Mouse (Mus musculus): ENCODE data around the gene Csrnp2. TPM values are rescaled to one million over a fixed set of nuclear protein-coding genes. Genes with fewer than 3 reads are reported as not detected.
"Not testable (repeated sequence)": the region's sequence is repeated elsewhere in the genome, so short reads cannot be mapped to it uniquely, and the experiment has no call there.

Csrnp2 gene
- polyA plus RNA-seq (2016; fragmentation: Nextera tagmentation; extraction: Ambion mirVana), result 20.9 and 26.2 TPM in 2 replicates

GRCm38 (mm10) chr15:100495102-100495501 lies at the start of gene Csrnp2:
TSS of gene Csrnp2 (minus strand) at chr15:100495488.
- H3K36me3 ChIP-seq, result no peaks in the 10 kb centered on the region
- H3K4me3 ChIP-seq, result peak within 1 kb of the TSS; percentile 91
- H3K27me3 ChIP-seq (ENCODE audit: insufficient read depth, poor library complexity, severe bottlenecking), result no peaks in the 10 kb centered on the region
- no peaks in the 10 kb centered on the region for H3K9me3 ChIP-seq
- under 1% methylated on average over 40 of the region's 40 CpGs for WGBS
- peaks cover 51% of the 10 kb centered on the region for H3K4me1 ChIP-seq (replicated peaks)
- DNase-seq (ENCODE audit: low spot score), result peak; percentile 96
- H3K27ac ChIP-seq, result peak within 1 kb of the TSS; percentile 98

- not testable (repeated sequence) for H3K27ac ChIP-seq; H3K4me1 ChIP-seq (replicated peaks); H3K27me3 ChIP-seq (ENCODE audit: insufficient read depth, poor library complexity, severe bottlenecking); DNase-seq (ENCODE audit: low spot score); H3K4me3 ChIP-seq
- H3K9me3 ChIP-seq, result peaks cover 23% of the 10 kb centered on the region; the same call in 1 of the 2 replicates
- H3K36me3 ChIP-seq, result peaks cover 86% of the 10 kb centered on the region
- 98% methylated on average over 14 of the region's 14 CpGs for whole genome bisulfite sequencing
Measured at GRCm38 (mm10) chr15:100543651-100544030, 48.4 kb upstream of the Csrnp2 start.

- peaks cover 80% of the 10 kb centered on the region for H3K36me3 ChIP-seq
Measured at GRCm38 (mm10) chr15:100542876-100543650, 47.8 kb upstream of the Csrnp2 start.

GRCm38 (mm10) chr15:100541426-100541825 lies 46.1 kb upstream of the Csrnp2 start:
- Histone ChIP-seq H3K27me3 (ENCODE audit: insufficient read depth, poor library complexity, severe bottlenecking) (no peaks in the 10 kb centered on the region), H3K36me3 (peaks cover 67% of the 10 kb centered on the region), H3K9me3 (peaks cover 19% of the 10 kb centered on the region; the same call in 1 of the 2 replicates), H3K4me1 (replicated peaks) (no peaks in the 10 kb centered on the region), H3K27ac (no peak overlapping the region), H3K4me3 (no peak overlapping the region)
- WGBS, result 98% methylated on average over 4 of the region's 4 CpGs
- DNase-seq (ENCODE audit: low spot score), result no peak

More at GRCm38 (mm10) chr15:100542876-100543650, 47.8 kb upstream of the Csrnp2 start:
- peaks cover 23% of the 10 kb centered on the region; the same call in 1 of the 2 replicates for H3K9me3 ChIP-seq
- 96% methylated on average over 28 of the region's 28 CpGs for WGBS
- not testable (repeated sequence) for DNase-seq (ENCODE audit: low spot score); H3K27ac ChIP-seq; H3K4me3 ChIP-seq; H3K27me3 ChIP-seq (ENCODE audit: insufficient read depth, poor library complexity, severe bottlenecking); H3K4me1 ChIP-seq (replicated peaks)

- WGBS, result 86% methylated on average over 1 of the region's 1 CpGs
- H3K4me1 ChIP-seq (replicated peaks); H3K4me3 ChIP-seq; DNase-seq (ENCODE audit: low spot score); H3K27ac ChIP-seq; H3K27me3 ChIP-seq (ENCODE audit: insufficient read depth, poor library complexity, severe bottlenecking): not testable (repeated sequence)
- H3K9me3 ChIP-seq, result peaks cover 17% of the 10 kb centered on the region; the same call in 1 of the 2 replicates
- peaks cover 66% of the 10 kb centered on the region for H3K36me3 ChIP-seq
Measured at GRCm38 (mm10) chr15:100541001-100541400, 45.7 kb upstream of the Csrnp2 start.

GRCm38 (mm10) chr15:100539411-100539810 lies 44.1 kb upstream of the Csrnp2 start:
- no peak for DNase-seq (ENCODE audit: low spot score)
- peaks cover 9% of the 10 kb centered on the region for H3K9me3 ChIP-seq
- no peaks in the 10 kb centered on the region for H3K27me3 ChIP-seq (ENCODE audit: insufficient read depth, poor library complexity, severe bottlenecking)
- H3K36me3 ChIP-seq, result peaks cover 67% of the 10 kb centered on the region
- H3K4me3 ChIP-seq, result no peak overlapping the region
- H3K4me1 ChIP-seq (replicated peaks), result no peaks in the 10 kb centered on the region
- 95% methylated on average over 9 of the region's 9 CpGs for WGBS
- no peak overlapping the region for H3K27ac ChIP-seq

GRCm38 (mm10) chr15:100537913-100538312 lies 42.6 kb upstream of the Csrnp2 start:
- no peaks in the 10 kb centered on the region for H3K27me3 ChIP-seq (ENCODE audit: insufficient read depth, poor library complexity, severe bottlenecking)
- peaks cover 7% of the 10 kb centered on the region; the same call in 1 of the 2 replicates for H3K9me3 ChIP-seq
- no peaks in the 10 kb centered on the region for H3K4me1 ChIP-seq (replicated peaks)
- WGBS, result 85% methylated on average over 6 of the region's 6 CpGs
- DNase-seq (ENCODE audit: low spot score), result no peak
- no peak overlapping the region for H3K27ac ChIP-seq
- no peak overlapping the region for H3K4me3 ChIP-seq
- H3K36me3 ChIP-seq, result peaks cover 66% of the 10 kb centered on the region

- Histone ChIP-seq H3K4me3 (no peak overlapping the region), H3K27me3 (ENCODE audit: insufficient read depth, poor library complexity, severe bottlenecking) (no peaks in the 10 kb centered on the region), H3K27ac (no peak overlapping the region), H3K4me1 (replicated peaks) (no peaks in the 10 kb centered on the region), H3K9me3 (no peaks in the 10 kb centered on the region), H3K36me3 (peaks cover 58% of the 10 kb centered on the region)
- no peak for DNase-seq (ENCODE audit: low spot score)
- 93% methylated on average over 5 of the region's 5 CpGs for WGBS
Measured at GRCm38 (mm10) chr15:100527900-100528299, 32.6 kb upstream of the Csrnp2 start.

- Histone ChIP-seq H3K27me3 (ENCODE audit: insufficient read depth, poor library complexity, severe bottlenecking) (no peaks in the 10 kb centered on the region), H3K27ac (no peak overlapping the region), H3K36me3 (peaks cover 67% of the 10 kb centered on the region), H3K4me3 (no peak overlapping the region), H3K9me3 (no peaks in the 10 kb centered on the region), H3K4me1 (replicated peaks) (no peaks in the 10 kb centered on the region)
- 93% methylated on average over 14 of the region's 14 CpGs for WGBS
- no peak for DNase-seq (ENCODE audit: low spot score)
Measured at GRCm38 (mm10) chr15:100525405-100525804, 30.1 kb upstream of the Csrnp2 start.

- 92% methylated on average over 14 of the region's 14 CpGs for WGBS
- peaks cover 87% of the 10 kb centered on the region for H3K36me3 ChIP-seq
- H3K4me3 ChIP-seq, result no peak overlapping the region
Measured at GRCm38 (mm10) chr15:100520306-100520705, 25.0 kb upstream of the Csrnp2 start.

GRCm38 (mm10) chr15:100515121-100515520 lies 19.8 kb upstream of the Csrnp2 start:
- no peaks in the 10 kb centered on the region for H3K4me1 ChIP-seq (replicated peaks)
- H3K9me3 ChIP-seq, result no peaks in the 10 kb centered on the region
- WGBS, result 83% methylated on average over 2 of the region's 2 CpGs
- H3K27me3 ChIP-seq (ENCODE audit: insufficient read depth, poor library complexity, severe bottlenecking), result no peaks in the 10 kb centered on the region
- no peak overlapping the region for H3K27ac ChIP-seq
- no peak for DNase-seq (ENCODE audit: low spot score)
- no peak overlapping the region for H3K4me3 ChIP-seq
- peaks cover 91% of the 10 kb centered on the region for H3K36me3 ChIP-seq

More at GRCm38 (mm10) chr15:100520306-100520705, 25.0 kb upstream of the Csrnp2 start:
- Histone ChIP-seq H3K9me3 (no peaks in the 10 kb centered on the region), H3K27ac (no peak overlapping the region), H3K4me1 (replicated peaks) (no peaks in the 10 kb centered on the region), H3K27me3 (ENCODE audit: insufficient read depth, poor library complexity, severe bottlenecking) (no peaks in the 10 kb centered on the region)
- no peak for DNase-seq (ENCODE audit: low spot score)

- WGBS, result 89% methylated on average over 4 of the region's 4 CpGs
- Histone ChIP-seq H3K36me3 (peaks cover 91% of the 10 kb centered on the region), H3K9me3 (no peaks in the 10 kb centered on the region), H3K4me3 (no peak overlapping the region), H3K27ac (no peak overlapping the region), H3K27me3 (ENCODE audit: insufficient read depth, poor library complexity, severe bottlenecking) (no peaks in the 10 kb centered on the region), H3K4me1 (replicated peaks) (no peaks in the 10 kb centered on the region)
- no peak for DNase-seq (ENCODE audit: low spot score)
Measured at GRCm38 (mm10) chr15:100513387-100513786, 18.1 kb upstream of the Csrnp2 start.

GRCm38 (mm10) chr15:100510072-100510471 lies 14.8 kb upstream of the Csrnp2 start:
- Histone ChIP-seq H3K27me3 (ENCODE audit: insufficient read depth, poor library complexity, severe bottlenecking) (no peaks in the 10 kb centered on the region), H3K9me3 (no peaks in the 10 kb centered on the region), H3K27ac (no peak overlapping the region), H3K36me3 (peaks cover 96% of the 10 kb centered on the region), H3K4me1 (replicated peaks) (no peaks in the 10 kb centered on the region), H3K4me3 (no peak overlapping the region)
- no peak for DNase-seq (ENCODE audit: low spot score)
- 94% methylated on average over 11 of the region's 11 CpGs for WGBS
